Mouse (Mus musculus): ENCODE data around the gene Dnajb5.

DNA sequence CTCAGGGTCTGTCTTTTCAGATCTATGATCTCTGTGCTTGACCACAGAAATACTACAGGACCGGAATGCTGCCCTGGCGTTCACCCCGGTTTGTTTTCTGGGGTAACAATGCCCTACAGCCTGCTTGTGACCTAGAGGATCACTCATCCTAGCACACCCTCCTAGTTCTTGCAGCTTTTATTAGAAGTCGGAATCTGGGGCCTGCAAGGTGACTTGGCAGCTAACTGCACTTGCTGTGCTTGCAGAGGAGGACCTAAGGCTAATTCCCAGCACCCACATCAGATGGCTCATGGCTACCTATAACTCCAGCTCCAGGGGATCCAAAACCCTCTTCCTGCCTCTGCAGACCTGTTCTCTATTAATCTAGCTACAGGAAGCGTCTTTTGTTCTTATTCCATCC, 46.9 kb upstream of the Dnajb5 start:
- TF ChIP-seq POLR2A (IDR thresholded peaks at IDR 0.05; ENCODE audit: low read depth, low read length) (no peak), CTCF (conservative IDR thresholded peaks at IDR 0.05; ENCODE audit: insufficient read depth, insufficient read length, low read depth, low read length) (no peak)
